Mouse (Mus musculus): ENCODE measurements around the gene Pard3. TPM values are rescaled to one million over a fixed set of nuclear protein-coding genes. Genes with fewer than 3 reads are reported as not detected.
A peak's percentile ranks its signal among the peaks of the same experiment; 100 is the strongest.

The Pard3 gene
- total RNA-seq, 2 experiments from 2014 or later, result 17.8 to 19.3 TPM

- intact Hi-C loops (cut with DNase I), result no loop called here
- Histone ChIP-seq H3K4me3 (no peak overlapping the region), H3K27ac (no peak overlapping the region)
- DNase-seq (ENCODE audit: extremely low spot score in 1 of 2, low spot score in 2 of 2), result no peak
- peak; percentile 56 for TF ChIP-seq CTCF (IDR thresholded peaks at IDR 0.05)
Measured at GRCm38 (mm10) chr8:127284462-127285216, 220.9 kb downstream of the Pard3 start.

- Histone ChIP-seq H3K4me3 (no peak overlapping the region), H3K27ac (no peak overlapping the region)
- intact Hi-C loops (cut with DNase I), result no loop called here
- no peak for DNase-seq (ENCODE audit: extremely low spot score in 1 of 2, low spot score in 2 of 2)
- TF ChIP-seq CTCF (IDR thresholded peaks at IDR 0.05), result no peak
Measured at GRCm38 (mm10) chr8:127287816-127288215, 224.1 kb downstream of the Pard3 start.

DNA sequence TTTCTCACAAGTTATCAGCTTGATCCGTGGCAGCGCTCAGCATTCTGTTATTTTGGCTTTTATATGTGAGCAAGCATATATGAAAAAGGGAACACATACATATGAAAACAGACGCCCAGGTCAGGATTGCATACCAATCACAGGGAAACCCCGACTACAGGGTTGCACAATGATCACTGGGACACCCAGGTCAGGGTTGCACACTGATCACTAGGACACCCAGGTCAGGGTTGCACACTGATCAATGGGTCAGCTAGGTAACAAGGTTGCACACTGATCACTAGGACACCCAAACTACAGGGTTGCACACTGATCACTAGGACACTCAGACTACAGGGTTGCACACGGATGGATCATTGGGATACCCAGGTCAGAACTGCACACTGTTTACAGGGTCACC, 228.6 kb downstream of the Pard3 start:
- Histone ChIP-seq H3K4me3 (no peak overlapping the region), H3K27ac (no peak overlapping the region)
- intact Hi-C loops (cut with DNase I), result no loop called here
- no peak for TF ChIP-seq CTCF (IDR thresholded peaks at IDR 0.05)
- no peak for DNase-seq (ENCODE audit: extremely low spot score in 1 of 2, low spot score in 2 of 2)

DNA sequence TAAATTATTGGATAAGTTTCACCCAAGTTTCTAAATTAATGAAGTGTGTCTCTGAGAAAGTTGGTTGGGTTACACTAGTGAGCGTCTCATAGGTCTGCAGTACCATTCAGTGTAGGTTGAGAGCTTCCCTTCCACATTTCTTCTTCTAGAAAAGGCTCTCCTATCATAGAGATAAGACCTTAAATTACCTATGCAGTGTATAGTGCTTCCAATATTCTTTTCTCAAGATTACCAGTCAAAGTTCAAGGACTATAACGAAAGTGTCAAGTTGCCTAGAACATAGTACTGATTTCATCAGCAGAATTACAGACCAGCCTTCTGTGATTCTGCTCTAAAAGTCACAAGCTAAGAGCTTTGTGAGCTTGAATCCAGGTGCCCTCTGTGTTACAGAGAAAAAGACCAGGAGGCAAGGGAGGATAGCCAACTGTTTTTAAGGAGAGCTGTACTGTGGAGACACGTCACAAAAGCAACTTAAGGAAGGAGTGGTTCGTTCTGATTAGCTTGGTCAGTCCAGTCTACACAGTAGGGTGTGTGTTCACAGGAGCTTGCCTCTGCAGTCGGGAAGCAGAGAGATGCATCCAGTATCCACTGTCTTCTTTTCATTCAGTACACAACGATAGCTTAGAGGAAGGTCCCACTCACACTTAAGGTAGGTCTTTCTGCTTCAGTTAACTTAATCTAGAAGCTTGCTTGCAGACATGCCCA, 229.5 kb downstream of the Pard3 start:
- H3K27ac ChIP-seq, result no peak overlapping the region
- no peak for TF ChIP-seq CTCF (IDR thresholded peaks at IDR 0.05)
- no peak for DNase-seq (ENCODE audit: extremely low spot score in 1 of 2, low spot score in 2 of 2)
- intact Hi-C loops (cut with DNase I), result no loop called here
- no peak overlapping the region for H3K4me3 ChIP-seq

- intact Hi-C loops (cut with DNase I), result no loop called here
- DNase-seq (ENCODE audit: extremely low spot score in 1 of 2, low spot score in 2 of 2), result no peak
- Histone ChIP-seq H3K4me3 (no peak overlapping the region), H3K27ac (no peak overlapping the region)
- no peak for TF ChIP-seq CTCF (IDR thresholded peaks at IDR 0.05)
Measured at GRCm38 (mm10) chr8:127294061-127294460, 230.4 kb downstream of the Pard3 start.

DNA sequence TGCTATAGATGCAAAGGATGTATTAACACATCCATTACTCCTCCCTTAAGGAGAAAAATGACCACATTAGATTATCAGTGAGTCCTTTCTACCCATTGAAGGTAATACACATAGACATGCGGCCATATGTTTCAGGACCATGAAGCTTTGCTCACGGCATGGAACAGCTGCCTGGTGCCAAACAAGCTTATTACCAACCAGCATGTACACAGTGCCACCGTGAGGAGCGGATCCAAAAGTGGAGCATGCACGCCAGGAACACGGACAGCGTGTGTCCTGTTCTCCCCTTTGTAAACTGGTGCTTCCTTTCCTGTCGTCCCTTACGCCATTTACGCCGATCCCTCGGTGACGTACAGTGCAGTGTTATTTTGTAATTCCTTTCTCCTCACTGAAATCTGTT, 232.2 kb downstream of the Pard3 start:
- TF ChIP-seq CTCF (IDR thresholded peaks at IDR 0.05), result no peak
- no peak for DNase-seq (ENCODE audit: extremely low spot score in 1 of 2, low spot score in 2 of 2)
- no peak overlapping the region for H3K4me3 ChIP-seq
- no peak overlapping the region for H3K27ac ChIP-seq
- intact Hi-C loops (cut with DNase I), result no loop called here

- intact Hi-C loops (cut with DNase I), result no loop called here
- no peak for TF ChIP-seq CTCF (IDR thresholded peaks at IDR 0.05)
- Histone ChIP-seq H3K27ac (no peak overlapping the region), H3K4me3 (no peak overlapping the region)
- DNase-seq (ENCODE audit: extremely low spot score in 1 of 2, low spot score in 2 of 2), result no peak
Measured at GRCm38 (mm10) chr8:127300493-127300892, 236.8 kb downstream of the Pard3 start.

GRCm38 (mm10) chr8:127302847-127303445, 239.3 kb downstream of the Pard3 start:
- Histone ChIP-seq H3K27ac (no peak overlapping the region), H3K4me3 (no peak overlapping the region)
- DNase-seq (ENCODE audit: extremely low spot score in 1 of 2, low spot score in 2 of 2), result no peak
- no peak for TF ChIP-seq CTCF (IDR thresholded peaks at IDR 0.05)
- intact Hi-C loops (cut with DNase I), result no loop called here

DNA sequence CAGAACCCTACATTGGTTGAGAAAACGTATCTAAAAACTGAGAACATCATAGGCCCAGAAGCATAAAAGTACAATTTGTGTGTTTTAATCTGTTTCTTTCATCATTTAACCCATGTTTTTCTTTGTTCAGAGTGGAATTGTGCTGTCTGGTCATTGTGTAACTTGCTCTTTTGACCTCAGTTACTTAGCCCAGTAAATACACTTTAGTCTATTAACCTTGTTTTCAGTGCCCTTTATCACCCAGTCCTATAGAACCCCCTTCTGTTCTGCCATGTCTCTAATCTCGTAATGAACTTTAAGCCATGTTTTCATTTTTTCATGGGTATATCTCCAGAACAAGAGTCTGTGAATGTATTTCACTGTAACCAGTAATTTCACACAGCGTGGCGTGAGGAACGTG, 243.3 kb downstream of the Pard3 start:
- intact Hi-C loops (cut with DNase I), result no loop called here
- H3K4me3 ChIP-seq, result no peak overlapping the region
- no peak overlapping the region for H3K27ac ChIP-seq
- TF ChIP-seq CTCF (IDR thresholded peaks at IDR 0.05), result no peak
- DNase-seq (ENCODE audit: extremely low spot score in 1 of 2, low spot score in 2 of 2), result no peak

DNA sequence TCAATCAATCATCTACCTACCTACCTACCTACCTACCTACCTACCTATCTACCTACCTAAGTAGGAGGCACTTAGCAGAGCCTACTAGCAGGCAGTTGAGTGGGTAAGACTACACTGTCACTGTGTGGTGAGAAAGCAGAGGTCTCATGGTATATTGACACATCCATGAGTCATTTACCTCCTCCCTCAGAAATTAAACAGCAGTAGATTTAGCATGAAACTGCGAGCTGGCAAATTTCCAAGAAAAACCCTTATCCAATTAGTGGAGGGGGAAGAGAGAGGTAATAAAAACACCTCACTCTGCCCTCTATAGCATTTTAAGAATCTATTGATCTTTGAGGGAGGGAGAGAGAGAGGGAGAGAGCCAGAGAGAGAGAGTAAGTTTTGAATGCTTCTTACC, 245.7 kb downstream of the Pard3 start:
- Histone ChIP-seq H3K27ac (no peak overlapping the region), H3K4me3 (no peak overlapping the region)
- TF ChIP-seq CTCF (IDR thresholded peaks at IDR 0.05), result no peak
- no peak for DNase-seq (ENCODE audit: extremely low spot score in 1 of 2, low spot score in 2 of 2)
- intact Hi-C loops (cut with DNase I), result no loop called here

DNA sequence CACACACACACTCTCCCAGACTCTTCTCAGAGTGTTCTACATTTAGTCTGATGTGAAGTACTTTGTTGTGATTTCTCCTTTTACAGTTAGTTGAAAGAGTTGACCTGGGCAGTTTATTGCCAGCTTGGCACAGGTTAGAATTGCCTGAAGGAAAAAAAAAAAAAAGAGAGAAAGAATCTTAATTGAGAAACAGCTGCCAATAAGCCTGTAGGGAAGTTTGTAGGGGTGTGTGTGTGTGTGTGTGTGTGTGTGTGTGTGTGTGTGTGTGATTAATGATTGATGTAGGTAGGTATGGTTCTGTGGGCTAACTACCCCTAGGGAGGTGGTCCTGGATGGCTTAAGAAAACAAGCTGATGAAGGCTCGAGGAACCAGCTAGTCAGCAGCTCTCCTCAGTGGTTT, 252.1 kb downstream of the Pard3 start:
- intact Hi-C loops (cut with DNase I), result no loop called here

GRCm38 (mm10) chr8:127317914-127318313, 254.2 kb downstream of the Pard3 start:
- TF ChIP-seq CTCF (IDR thresholded peaks at IDR 0.05), result no peak
- Histone ChIP-seq H3K27ac (no peak overlapping the region), H3K4me3 (no peak overlapping the region)
- DNase-seq (ENCODE audit: extremely low spot score in 1 of 2, low spot score in 2 of 2), result no peak
- intact Hi-C loops (cut with DNase I), result no loop called here

More for the DNA sequence above, 252.1 kb downstream of the Pard3 start:
- H3K27ac ChIP-seq, result no peak overlapping the region
- no peak for DNase-seq (ENCODE audit: extremely low spot score in 1 of 2, low spot score in 2 of 2)
- H3K4me3 ChIP-seq, result no peak overlapping the region
- TF ChIP-seq CTCF (IDR thresholded peaks at IDR 0.05), result no peak
